Comparison of ENCODE assay signal across 8 mouse cellular contexts in genomic region chr2:147803102-147803501, GRCm38 (mm10).
A peak's percentile ranks its signal among the peaks of the same experiment; 100 is the strongest.
DNase-seq lines count a peak whose midpoint lies in the region; ATAC-seq lines count a peak whose summit lies in the region.

No protein-coding gene starts in this region.

- no peak for ATAC-seq in neural tube, embryonic 11.5 days (ENCODE audit: insufficient read depth, low FRiP score, low TSS enrichment)

- H3K4me3 ChIP-seq in neural tube, embryonic 11.5 days (ENCODE audit: low read depth, low read length): no peak overlapping the region

- H3K4me1 ChIP-seq in neural tube, embryonic 11.5 days (ENCODE audit: control insufficient read depth, insufficient read depth, low read length): no peaks in the 10 kb centered on the region

- H3K4me2 ChIP-seq in neural tube, embryonic 11.5 days (ENCODE audit: low read depth): no peak overlapping the region

- H3K9me3 ChIP-seq in neural tube, embryonic 11.5 days (ENCODE audit: control insufficient read depth, low read length): no peaks in the 10 kb centered on the region

- DNase-seq in cerebellum, postnatal 25 days: peak; percentile 12 to 47
- DNase-seq in cerebellum, adult 8-10 months: no peak
- DNase-seq in left cerebral cortex, adult 18-20 months (ENCODE audit: low spot score in 2 of 2): peak; percentile 48 to 63
- no peak for DNase-seq in left cerebral cortex, adult 8-10 months (ENCODE audit: low spot score in 2 of 2)
- DNase-seq in adrenal gland, adult 18-20 months (ENCODE audit: low spot score in 2 of 2): peak; percentile 15 to 29
- peak; percentile 56 for DNase-seq in kidney, postnatal 10 days
- peak; percentile 38 for DNase-seq in neural tube, embryonic 11.5 days (ENCODE audit: low spot score)
- no peak for DNase-seq in thymus, adult 18-20 months

- H3K36me3 ChIP-seq in neural tube, embryonic 11.5 days (ENCODE audit: control insufficient read depth, insufficient read depth, low read length): no peaks in the 10 kb centered on the region

- no peaks in the 10 kb centered on the region for H3K27me3 ChIP-seq in neural tube, embryonic 11.5 days (ENCODE audit: control insufficient read depth, insufficient read depth, low read length)

- no peak overlapping the region for H3K9ac ChIP-seq in neural tube, embryonic 11.5 days (ENCODE audit: low read length)

- no peak overlapping the region for H3K27ac ChIP-seq in neural tube, embryonic 11.5 days (ENCODE audit: low read depth, low read length)

- WGBS in neural tube, embryonic 11.5 days: 25% methylated on average over 4 of the region's 4 CpGs

Comparison
In these comparisons a context has a peak if more than half of its experiments do, and no peak if none do; other contexts are left out.
1. DNase-seq: peak in cerebellum, postnatal 25 days (2 of 2), left cerebral cortex, adult 18-20 months (2 of 2), adrenal gland, adult 18-20 months (2 of 2), kidney, postnatal 10 days (single experiment) and neural tube, embryonic 11.5 days (single experiment); none in cerebellum, adult 8-10 months (single experiment), left cerebral cortex, adult 8-10 months (0 of 2) and thymus, adult 18-20 months (0 of 2).